Mouse (Mus musculus) heart, adult 2 months (tissue): ENCODE results near the gene Slc22a21.

ENCODE experiments used
- CTCF ChIP-seq: fragments of 200-600 bp; IDR thresholded peaks from 2 replicates; pipeline ENCODE4 v1.8.1; 2022; ENCODE audit warnings: antibody characterized with exemption, mild to moderate bottlenecking, moderate library complexity
- EP300 ChIP-seq: fragments of 200-500 bp; IDR thresholded peaks from 2 replicates; pipeline ENCODE4 v1.6.1; 2011; ENCODE audit warnings: low read depth, low read length, control low read depth; ENCODE audit not compliant: insufficient read depth
- POLR2A ChIP-seq: fragments of 200-500 bp; IDR thresholded peaks from 2 replicates; pipeline ENCODE4 v1.6.1; 2011; ENCODE audit warnings: mild to moderate bottlenecking, low read depth, low read length, control low read depth; ENCODE audit not compliant: insufficient read depth

DNA sequence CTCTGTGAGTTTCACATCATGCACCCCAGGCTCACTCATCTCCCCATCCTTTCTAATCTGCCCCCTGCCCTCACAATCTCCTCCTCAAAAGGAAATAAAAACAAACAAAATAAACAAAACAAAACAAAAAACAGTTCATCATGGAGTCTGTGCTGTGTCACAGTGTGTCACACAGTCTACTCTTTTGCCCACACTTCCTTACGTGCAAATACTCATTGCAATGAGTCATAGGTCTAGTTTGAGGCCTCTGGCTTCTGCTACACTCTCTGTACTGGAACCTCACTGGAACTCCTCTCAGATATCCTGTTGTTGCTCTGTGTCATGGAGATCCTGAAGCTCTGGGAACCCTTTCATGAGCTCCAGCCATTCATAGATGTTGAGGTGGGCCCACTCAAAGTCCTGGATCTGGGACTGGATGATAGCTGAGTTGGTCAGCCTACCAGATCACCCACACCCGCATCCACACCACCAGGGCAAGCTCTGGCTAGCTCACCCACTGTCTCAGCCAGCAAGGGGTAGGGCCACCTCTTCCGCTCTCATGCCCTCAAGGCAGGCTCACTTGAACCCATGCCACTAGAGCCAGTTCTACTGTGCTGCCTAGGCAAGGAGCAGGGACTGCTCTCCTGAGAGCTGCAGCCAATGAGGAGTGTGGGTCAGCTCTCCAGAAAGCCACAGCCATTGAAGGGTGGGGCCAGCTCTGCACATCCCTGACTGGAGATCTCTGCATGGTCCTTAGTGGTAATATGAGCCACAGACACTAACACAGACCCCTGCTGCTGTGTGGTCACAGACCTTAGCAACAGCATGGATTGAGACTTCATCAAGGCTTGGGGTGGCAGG lies 39.0 kb upstream of the Slc22a21 start:
- TF ChIP-seq CTCF: no peak
- no peak for TF ChIP-seq POLR2A
- no peak for TF ChIP-seq EP300
